Mouse (Mus musculus): ENCODE results near the gene Zc2hc1c. TPM values are rescaled to one million over a fixed set of nuclear protein-coding genes. Genes with fewer than 3 reads are reported as not detected.

Gene Zc2hc1c
- polyA plus RNA-seq, 1 experiment, result 0.06 TPM

DNA sequence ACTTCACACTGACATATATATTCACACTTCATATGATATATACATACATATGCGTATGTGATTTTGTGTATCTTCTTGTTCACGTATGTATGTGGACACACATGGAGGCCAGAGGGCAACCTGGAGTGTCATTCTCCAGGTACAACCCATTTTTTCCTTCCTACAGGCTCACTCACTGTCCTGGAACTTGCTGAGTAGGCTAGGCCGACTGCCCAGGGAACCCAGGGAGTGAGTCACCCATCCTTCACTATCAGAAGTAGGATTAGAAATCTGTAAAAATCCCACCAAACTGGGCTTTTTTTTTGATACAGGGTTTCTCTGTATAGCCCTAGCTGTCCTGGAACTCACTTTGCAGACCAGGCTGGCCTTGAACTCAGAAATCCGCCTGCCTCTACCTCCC, 3.4 kb upstream of the Zc2hc1c start:
- 82% methylated on average over 4 of the region's 4 CpGs for WGBS
- TF ChIP-seq CTCF (IDR thresholded peaks at IDR 0.05; ENCODE audit: extremely low read depth, insufficient read length, insufficient replicate concordance, low read depth, low read length), result no peak
- TF ChIP-seq POLR2A (IDR thresholded peaks at IDR 0.05; ENCODE audit: low read depth, low read length), result no peak
- Histone ChIP-seq H3K4me1 (ENCODE audit: control insufficient read depth, insufficient read depth, insufficient read length, low read length) (peaks cover 5% of the 10 kb centered on the region; the same call in 1 of the 2 replicates), H3K4me3 (ENCODE audit: low read depth, low read length) (no peak overlapping the region), H3K27ac (ENCODE audit: insufficient read depth, low read depth, low read length) (no peak overlapping the region), H3K27me3 (ENCODE audit: control insufficient read depth, insufficient read depth, low read length) (no peaks in the 10 kb centered on the region), H3K36me3 (ENCODE audit: control insufficient read depth, insufficient read depth, low read length) (no peaks in the 10 kb centered on the region)

DNA sequence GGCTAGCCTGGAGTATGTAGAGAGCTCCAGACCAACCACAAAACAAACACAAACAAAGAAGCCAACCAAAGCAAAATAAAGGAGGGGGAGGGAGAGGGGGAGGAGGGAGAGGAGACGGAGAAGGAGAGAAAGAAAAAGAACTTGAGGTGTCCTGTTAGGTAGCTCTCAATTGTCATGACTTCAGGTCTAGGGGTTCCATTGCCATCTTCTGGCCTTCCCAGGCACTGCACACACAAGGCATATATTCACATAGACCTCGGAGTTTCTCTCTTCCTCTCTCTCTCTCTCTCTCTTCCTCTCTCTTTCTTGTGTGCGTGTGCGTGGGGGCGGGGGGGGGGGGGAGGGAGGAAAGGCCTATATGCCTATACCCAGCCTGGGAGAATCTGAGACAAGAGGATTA, 1.4 kb upstream of the Zc2hc1c start:
- Histone ChIP-seq H3K4me3 (ENCODE audit: low read depth, low read length) (no peak overlapping the region), H3K27ac (ENCODE audit: insufficient read depth, low read depth, low read length) (no peak overlapping the region), H3K27me3 (ENCODE audit: control insufficient read depth, insufficient read depth, low read length) (no peaks in the 10 kb centered on the region), H3K4me1 (ENCODE audit: control insufficient read depth, insufficient read depth, insufficient read length, low read length) (peaks cover 5% of the 10 kb centered on the region; the same call in 1 of the 2 replicates), H3K36me3 (ENCODE audit: control insufficient read depth, insufficient read depth, low read length) (no peaks in the 10 kb centered on the region)
- WGBS, result 43% methylated on average over 5 of the region's 5 CpGs
- TF ChIP-seq POLR2A (IDR thresholded peaks at IDR 0.05; ENCODE audit: low read depth, low read length), result no peak
- TF ChIP-seq CTCF (IDR thresholded peaks at IDR 0.05; ENCODE audit: extremely low read depth, insufficient read length, insufficient replicate concordance, low read depth, low read length), result no peak

DNA sequence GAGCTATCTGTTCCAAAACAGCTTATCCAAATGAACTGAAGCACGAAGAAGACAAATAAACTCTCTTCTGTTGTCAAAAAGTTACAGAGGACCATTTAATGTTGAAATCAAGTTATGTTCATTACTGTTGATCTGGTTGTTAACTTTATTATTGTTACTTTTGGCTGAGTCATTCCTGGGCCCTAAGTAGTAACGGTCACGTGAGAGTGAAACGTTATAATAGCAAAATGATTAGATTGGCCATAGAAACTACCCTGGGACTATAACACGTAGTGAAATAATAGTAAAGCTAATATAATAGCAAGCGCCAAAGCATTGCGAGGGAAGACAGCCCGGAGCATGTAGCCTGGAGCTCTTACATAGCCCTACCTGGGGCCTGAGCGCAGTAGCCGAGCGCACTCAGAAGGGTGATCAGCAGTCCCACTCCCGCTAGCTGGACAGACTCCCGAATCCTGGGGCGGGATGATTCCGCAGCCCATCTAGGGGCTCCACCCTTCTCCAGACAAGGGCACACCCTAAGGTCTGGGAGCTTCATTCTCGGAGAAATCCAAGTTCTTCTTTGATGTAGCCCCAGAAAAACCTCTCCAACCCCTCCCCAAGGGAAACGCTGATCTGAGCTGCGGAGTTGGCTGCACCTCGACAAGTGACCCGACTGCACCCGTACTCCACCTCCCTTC, 444 bp upstream of the Zc2hc1c start, which contains the start of gene Acyp1:
Gene Acyp1 (minus strand): TSS at position 630 of the 677 bp plus-strand sequence.
- H3K36me3 ChIP-seq (ENCODE audit: control insufficient read depth, insufficient read depth, low read length), result no peaks in the 10 kb centered on the region
- H3K27me3 ChIP-seq (ENCODE audit: control insufficient read depth, insufficient read depth, low read length), result no peaks in the 10 kb centered on the region
- H3K4me1 ChIP-seq (ENCODE audit: control insufficient read depth, insufficient read depth, insufficient read length, low read length), result peaks cover 8% of the 10 kb centered on the region
- peak within 1 kb of the TSS; percentile 69 for H3K4me3 ChIP-seq (ENCODE audit: low read depth, low read length)
- 12% methylated on average over 21 of the region's 21 CpGs for WGBS
- TF ChIP-seq POLR2A (IDR thresholded peaks at IDR 0.05; ENCODE audit: low read depth, low read length), result no peak
- no peak for TF ChIP-seq CTCF (IDR thresholded peaks at IDR 0.05; ENCODE audit: extremely low read depth, insufficient read length, insufficient replicate concordance, low read depth, low read length)
- peak within 1 kb of the TSS; percentile 39 for H3K27ac ChIP-seq (ENCODE audit: insufficient read depth, low read depth, low read length)

DNA sequence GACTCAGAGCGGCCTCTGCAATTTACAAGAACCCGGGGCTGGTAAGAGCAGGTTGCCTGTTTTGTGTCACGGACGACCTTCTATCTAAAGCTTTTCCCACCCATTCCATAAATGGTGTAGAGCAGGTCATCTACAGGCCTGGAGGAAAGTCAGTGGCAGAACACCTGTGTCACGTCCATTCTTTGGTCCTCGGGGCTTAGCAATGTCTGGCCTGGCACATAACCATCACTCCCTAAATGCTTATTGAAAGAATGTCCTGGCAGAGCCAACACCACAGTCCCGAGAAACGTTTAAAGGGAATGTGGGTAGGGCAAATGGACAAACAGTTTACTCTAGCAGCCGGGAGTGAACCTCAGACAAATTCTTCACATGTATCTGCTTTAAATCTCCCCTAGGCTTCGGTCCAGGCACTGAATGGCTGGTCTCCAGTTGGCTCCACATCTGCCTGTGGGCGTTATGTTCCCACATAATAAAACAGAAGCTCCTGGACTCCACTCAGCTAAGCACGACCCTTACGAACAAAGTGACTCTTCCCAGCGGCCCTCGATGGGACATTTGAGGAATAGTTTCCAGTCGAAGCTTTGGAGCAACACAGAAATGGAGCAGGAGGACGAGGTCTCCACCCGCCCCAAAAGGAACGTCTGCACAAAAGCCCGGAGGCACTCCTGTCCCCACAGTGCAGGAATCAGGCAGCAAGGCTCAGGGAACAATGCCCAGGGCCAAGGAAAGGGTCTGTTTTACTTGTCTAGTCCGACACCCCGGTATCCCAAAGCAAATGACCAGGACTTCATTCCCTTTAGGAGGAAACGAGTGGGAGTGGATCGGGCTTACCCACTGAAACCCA, 988 bp downstream of the Zc2hc1c start:
- Histone ChIP-seq H3K27ac (ENCODE audit: insufficient read depth, low read depth, low read length) (peak overlapping the region; percentile 28; the same call in 1 of the 2 replicates), H3K27me3 (ENCODE audit: control insufficient read depth, insufficient read depth, low read length) (no peaks in the 10 kb centered on the region), H3K4me1 (ENCODE audit: control insufficient read depth, insufficient read depth, insufficient read length, low read length) (peaks cover 8% of the 10 kb centered on the region), H3K36me3 (ENCODE audit: control insufficient read depth, insufficient read depth, low read length) (no peaks in the 10 kb centered on the region), H3K4me3 (ENCODE audit: low read depth, low read length) (peak overlapping the region; percentile 69)
- no peak for TF ChIP-seq POLR2A (IDR thresholded peaks at IDR 0.05; ENCODE audit: low read depth, low read length)
- TF ChIP-seq CTCF (IDR thresholded peaks at IDR 0.05; ENCODE audit: extremely low read depth, insufficient read length, insufficient replicate concordance, low read depth, low read length), result no peak
- 56% methylated on average over 24 of the region's 24 CpGs for WGBS

DNA sequence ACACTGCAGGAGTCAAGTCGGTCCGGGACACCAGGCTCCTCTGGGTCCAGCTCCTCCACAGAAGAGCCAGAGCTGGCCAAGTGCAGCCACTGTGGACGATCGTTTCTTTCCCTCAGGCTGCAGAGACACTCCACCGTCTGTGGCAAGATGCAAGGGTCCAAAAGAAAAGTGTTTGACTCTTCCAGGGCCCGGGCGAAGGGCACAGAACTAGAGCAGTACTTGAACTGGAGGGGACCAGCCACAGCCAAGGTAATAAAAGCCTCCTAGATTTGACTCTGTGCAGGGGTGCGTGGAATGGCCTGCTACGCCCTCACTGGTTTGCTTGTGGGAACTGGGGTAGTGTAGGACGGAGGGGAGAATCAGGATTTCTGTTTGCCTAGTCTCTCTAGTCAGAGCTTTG, 2.2 kb downstream of the Zc2hc1c start:
- Histone ChIP-seq H3K27me3 (ENCODE audit: control insufficient read depth, insufficient read depth, low read length) (no peaks in the 10 kb centered on the region), H3K4me3 (ENCODE audit: low read depth, low read length) (0 out of 2 replicates have a peak overlapping the region, but pooled peaks have one; percentile 4), H3K27ac (ENCODE audit: insufficient read depth, low read depth, low read length) (no peak overlapping the region), H3K4me1 (ENCODE audit: control insufficient read depth, insufficient read depth, insufficient read length, low read length) (peaks cover 8% of the 10 kb centered on the region), H3K36me3 (ENCODE audit: control insufficient read depth, insufficient read depth, low read length) (no peaks in the 10 kb centered on the region)
- 81% methylated on average over 10 of the region's 10 CpGs for WGBS
- no peak for TF ChIP-seq POLR2A (IDR thresholded peaks at IDR 0.05; ENCODE audit: low read depth, low read length)
- no peak for TF ChIP-seq CTCF (IDR thresholded peaks at IDR 0.05; ENCODE audit: extremely low read depth, insufficient read length, insufficient replicate concordance, low read depth, low read length)

DNA sequence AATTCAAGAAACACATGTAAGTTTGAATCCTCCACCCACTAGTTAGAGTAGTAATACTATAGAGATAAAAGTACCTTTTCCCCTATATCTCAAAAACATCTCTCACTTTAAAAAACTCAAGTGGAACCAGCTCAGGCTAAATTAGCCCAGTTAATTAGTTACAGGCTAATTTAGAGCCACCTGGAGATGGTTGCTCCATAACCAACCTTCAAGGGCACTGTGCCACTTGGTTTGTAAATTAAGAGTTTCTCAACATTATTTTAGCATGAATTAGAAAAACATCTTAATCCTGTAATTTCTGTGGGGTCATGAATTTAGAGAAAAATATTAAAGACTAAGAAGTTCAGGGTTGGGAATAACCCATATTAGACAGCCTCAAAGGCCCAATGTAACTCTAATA, 3.1 kb downstream of the Zc2hc1c start:
- peaks cover 8% of the 10 kb centered on the region for H3K4me1 ChIP-seq (ENCODE audit: control insufficient read depth, insufficient read depth, insufficient read length, low read length)
- H3K27ac ChIP-seq (ENCODE audit: insufficient read depth, low read depth, low read length), result no peak overlapping the region
- H3K4me3 ChIP-seq (ENCODE audit: low read depth, low read length), result no peak overlapping the region
- TF ChIP-seq POLR2A (IDR thresholded peaks at IDR 0.05; ENCODE audit: low read depth, low read length) (no peak), CTCF (IDR thresholded peaks at IDR 0.05; ENCODE audit: extremely low read depth, insufficient read length, insufficient replicate concordance, low read depth, low read length) (no peak)
- no peaks in the 10 kb centered on the region for H3K27me3 ChIP-seq (ENCODE audit: control insufficient read depth, insufficient read depth, low read length)
- H3K36me3 ChIP-seq (ENCODE audit: control insufficient read depth, insufficient read depth, low read length), result no peaks in the 10 kb centered on the region

DNA sequence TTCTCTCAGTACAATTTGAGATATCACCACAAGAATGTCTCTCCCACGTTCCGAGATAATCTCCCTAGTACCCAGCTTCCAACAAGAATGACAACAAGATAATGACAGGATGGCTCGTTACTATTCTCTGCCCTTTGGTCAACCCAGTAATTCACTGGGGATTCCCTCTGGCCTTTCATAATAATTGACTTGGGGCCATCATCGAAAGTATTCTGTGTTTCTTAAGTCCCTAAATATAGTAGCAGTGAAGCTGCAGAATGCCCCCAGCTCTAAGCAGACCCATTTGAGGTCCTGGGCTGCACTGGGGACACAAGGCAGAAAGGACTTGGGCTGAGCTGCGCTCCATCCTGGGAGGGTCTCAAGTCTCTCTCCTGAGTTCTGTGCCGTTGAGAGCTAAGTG, 3.9 kb downstream of the Zc2hc1c start:
- Histone ChIP-seq H3K4me1 (ENCODE audit: control insufficient read depth, insufficient read depth, insufficient read length, low read length) (peaks cover 8% of the 10 kb centered on the region), H3K36me3 (ENCODE audit: control insufficient read depth, insufficient read depth, low read length) (no peaks in the 10 kb centered on the region), H3K27ac (ENCODE audit: insufficient read depth, low read depth, low read length) (no peak overlapping the region), H3K4me3 (ENCODE audit: low read depth, low read length) (no peak overlapping the region), H3K27me3 (ENCODE audit: control insufficient read depth, insufficient read depth, low read length) (no peaks in the 10 kb centered on the region)
- no peak for TF ChIP-seq CTCF (IDR thresholded peaks at IDR 0.05; ENCODE audit: extremely low read depth, insufficient read length, insufficient replicate concordance, low read depth, low read length)
- TF ChIP-seq POLR2A (IDR thresholded peaks at IDR 0.05; ENCODE audit: low read depth, low read length), result no peak
- 49% methylated on average over 6 of the region's 6 CpGs for WGBS
